Mouse (Mus musculus) lung, embryonic 15.5 days (tissue): ENCODE data around the gene Mfsd6l. TPM values are rescaled to one million over a fixed set of nuclear protein-coding genes. Genes with fewer than 3 reads are reported as not detected.

Experiments used
- ATAC-seq: fragments of 200-750 bp; cut with Nextera tagmentation; 2 replicates; pipeline ENCODE4 v1.8.0; 2017; ENCODE audit warnings: moderate number of reproducible peaks, borderline replicate concordance; ENCODE audit not compliant: low FRiP score, low TSS enrichment; ENCODE audit errors: extremely low read depth
- H3K27ac ChIP-seq: fragments of 300-500 bp; sonication (generic); 2 replicates; pipeline ENCODE4 v1.5.1; 2015; ENCODE audit warnings: moderate library complexity, mild to moderate bottlenecking, inconsistent platforms
- H3K27me3 ChIP-seq: fragments of 300-500 bp; sonication (generic); 2 replicates; pipeline ENCODE4 v1.6.1; 2015; ENCODE audit warnings: inconsistent platforms
- H3K36me3 ChIP-seq: fragments of 300-500 bp; sonication (generic); 2 replicates; pipeline ENCODE4 v1.6.1; 2015; ENCODE audit warnings: inconsistent platforms
- H3K4me1 ChIP-seq: fragments of 300-500 bp; sonication (generic); 2 replicates; pipeline ENCODE4 v1.6.1; 2015; ENCODE audit warnings: inconsistent platforms
- H3K4me2 ChIP-seq: fragments of 300-500 bp; sonication (generic); 2 replicates; pipeline ENCODE4 v1.6.1; 2015; ENCODE audit warnings: inconsistent platforms, mild to moderate bottlenecking, moderate library complexity
- H3K4me3 ChIP-seq: fragments of 300-500 bp; sonication (generic); 2 replicates; pipeline ENCODE4 v1.5.1; 2015; ENCODE audit warnings: mild to moderate bottlenecking, inconsistent platforms
- H3K9ac ChIP-seq: fragments of 300-500 bp; sonication (generic); 2 replicates; pipeline ENCODE4 v1.6.1; 2015; ENCODE audit warnings: inconsistent platforms
- H3K9me3 ChIP-seq: fragments of 300-500 bp; sonication (generic); 2 replicates; pipeline ENCODE4 v1.6.1; 2016; ENCODE audit warnings: inconsistent platforms
- WGBS: fragments of 180-500 bp; shearing (Covaris S2); methylation state at CpG from one replicate; pipeline ENCODE4 v1.1.7; 2015; 5-methylcytosine and 5-hydroxymethylcytosine counted together
- polyA plus RNA-seq: library from polyadenylated mRNA; unstranded; fragments of >200 nt; fragmentation: Nextera tagmentation; extraction: Ambion mirVana; gene quantifications from 2 replicates; pipeline ENCODE4 v1.2.1, GENCODE M21; 2015

Gene Mfsd6l
- polyA plus RNA-seq, 1 experiment from 2014 or later, result 3.1 TPM

GRCm38 (mm10) chr11:68559546-68559945 lies 3.6 kb downstream of the Mfsd6l start:
- Histone ChIP-seq H3K4me1 (peaks cover 10% of the 10 kb centered on the region; the same call in 1 of the 2 replicates), H3K4me2 (no peak overlapping the region), H3K9ac (no peak overlapping the region), H3K9me3 (no peaks in the 10 kb centered on the region), H3K27me3 (no peaks in the 10 kb centered on the region), H3K27ac (no peak overlapping the region), H3K4me3 (no peak overlapping the region), H3K36me3 (no peaks in the 10 kb centered on the region)
- ATAC-seq, result no peak
- WGBS, result 53% methylated on average over 1 of the region's 1 CpGs

- WGBS, result 72% methylated on average over 11 of the region's 11 CpGs
- Histone ChIP-seq H3K4me1 (peaks cover 4% of the 10 kb centered on the region; the same call in 1 of the 2 replicates), H3K4me3 (no peak overlapping the region), H3K4me2 (no peak overlapping the region), H3K9ac (no peak overlapping the region), H3K9me3 (no peaks in the 10 kb centered on the region), H3K27me3 (no peaks in the 10 kb centered on the region), H3K27ac (no peak overlapping the region), H3K36me3 (no peaks in the 10 kb centered on the region)
- ATAC-seq, result no peak
Observed at GRCm38 (mm10) chr11:68561957-68562950, 6.3 kb downstream of the Mfsd6l start.

GRCm38 (mm10) chr11:68564356-68565031 lies 8.5 kb downstream of the Mfsd6l start:
- Histone ChIP-seq H3K4me2 (no peak overlapping the region), H3K36me3 (no peaks in the 10 kb centered on the region), H3K4me1 (peaks cover 4% of the 10 kb centered on the region; the same call in 1 of the 2 replicates), H3K27me3 (no peaks in the 10 kb centered on the region), H3K4me3 (no peak overlapping the region), H3K9me3 (no peaks in the 10 kb centered on the region), H3K9ac (no peak overlapping the region), H3K27ac (no peak overlapping the region)
- 60% methylated on average over 13 of the region's 13 CpGs for WGBS
- ATAC-seq, result no peak

DNA sequence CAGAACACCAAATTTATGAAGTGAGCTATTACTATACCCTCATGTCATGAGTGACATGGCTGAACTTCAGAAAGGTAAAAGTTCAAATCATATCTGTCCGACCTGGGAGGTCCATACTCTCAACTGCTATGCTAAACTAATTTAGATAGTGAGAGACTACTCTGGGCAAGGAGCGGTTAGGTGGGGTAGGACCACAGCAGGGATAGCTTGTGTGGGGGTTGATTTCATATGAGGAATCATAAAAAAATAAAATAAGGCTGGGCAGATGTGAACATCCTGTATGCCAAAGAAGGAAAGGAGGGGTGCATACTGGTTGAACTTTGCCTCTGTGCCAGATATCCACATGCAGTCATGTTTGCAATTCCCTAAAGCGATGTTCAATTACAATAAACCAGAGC lies 9.0 kb downstream of the Mfsd6l start:
- H3K9me3 ChIP-seq, result no peaks in the 10 kb centered on the region
- H3K27me3 ChIP-seq, result no peaks in the 10 kb centered on the region
- ATAC-seq, result no peak
- H3K4me2 ChIP-seq, result no peak overlapping the region
- H3K27ac ChIP-seq, result no peak overlapping the region
- WGBS, result 77% methylated on average over 3 of the region's 3 CpGs
- H3K4me3 ChIP-seq, result no peak overlapping the region
- H3K4me1 ChIP-seq, result peaks cover 4% of the 10 kb centered on the region; the same call in 1 of the 2 replicates
- H3K36me3 ChIP-seq, result no peaks in the 10 kb centered on the region
- no peak overlapping the region for H3K9ac ChIP-seq

DNA sequence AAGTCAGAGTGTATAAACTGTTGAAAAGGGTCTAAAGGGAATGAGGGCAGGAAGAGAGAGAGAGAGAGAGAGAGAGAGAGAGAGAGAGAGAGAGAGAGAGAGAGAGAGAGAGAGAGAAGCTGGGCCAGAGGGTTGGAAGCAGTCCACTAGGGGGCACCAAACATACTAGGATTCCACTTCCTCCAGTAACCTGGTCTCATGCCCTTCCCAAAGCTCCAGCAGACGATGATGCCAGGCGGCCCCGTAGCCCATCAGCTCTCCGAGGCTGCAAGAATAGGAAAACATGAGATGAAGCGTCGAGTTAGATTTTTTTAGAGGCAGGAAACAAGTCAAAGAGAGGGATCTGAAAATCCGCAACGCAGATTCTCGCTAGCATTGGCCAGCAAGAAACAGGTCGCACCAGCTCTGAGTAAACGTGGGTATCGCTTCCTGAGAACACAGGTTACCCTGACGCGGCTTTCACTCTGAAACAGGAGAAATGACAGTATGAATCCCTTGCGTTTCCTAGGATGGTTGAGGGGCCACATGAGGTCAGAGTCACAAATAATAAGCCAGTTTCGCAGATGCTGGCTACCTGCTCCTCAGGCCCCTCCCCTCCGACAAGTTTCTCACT lies 10.6 kb downstream of the Mfsd6l start:
- H3K9ac ChIP-seq, result no peak overlapping the region
- ATAC-seq, result peak; percentile 57; the same call in 1 of the 2 replicates

GRCm38 (mm10) chr11:68570861-68571260 lies 14.9 kb downstream of the Mfsd6l start:
- no peaks in the 10 kb centered on the region for H3K36me3 ChIP-seq
- no peak overlapping the region for H3K4me2 ChIP-seq
- H3K27me3 ChIP-seq, result no peaks in the 10 kb centered on the region
- no peaks in the 10 kb centered on the region for H3K9me3 ChIP-seq
- ATAC-seq, result no peak
- H3K4me3 ChIP-seq, result no peak overlapping the region
- no peak overlapping the region for H3K9ac ChIP-seq
- 65% methylated on average over 5 of the region's 5 CpGs for WGBS
- no peak overlapping the region for H3K27ac ChIP-seq
- H3K4me1 ChIP-seq, result peaks cover 11% of the 10 kb centered on the region

More for the DNA sequence above, 10.6 kb downstream of the Mfsd6l start:
- Histone ChIP-seq H3K9me3 (no peaks in the 10 kb centered on the region), H3K27me3 (no peaks in the 10 kb centered on the region), H3K4me2 (peak overlapping the region; percentile 73), H3K4me1 (peaks cover 11% of the 10 kb centered on the region), H3K36me3 (no peaks in the 10 kb centered on the region), H3K4me3 (peak overlapping the region; percentile 38), H3K27ac (no peak overlapping the region)
- 18% methylated on average over 17 of the region's 17 CpGs for WGBS

DNA sequence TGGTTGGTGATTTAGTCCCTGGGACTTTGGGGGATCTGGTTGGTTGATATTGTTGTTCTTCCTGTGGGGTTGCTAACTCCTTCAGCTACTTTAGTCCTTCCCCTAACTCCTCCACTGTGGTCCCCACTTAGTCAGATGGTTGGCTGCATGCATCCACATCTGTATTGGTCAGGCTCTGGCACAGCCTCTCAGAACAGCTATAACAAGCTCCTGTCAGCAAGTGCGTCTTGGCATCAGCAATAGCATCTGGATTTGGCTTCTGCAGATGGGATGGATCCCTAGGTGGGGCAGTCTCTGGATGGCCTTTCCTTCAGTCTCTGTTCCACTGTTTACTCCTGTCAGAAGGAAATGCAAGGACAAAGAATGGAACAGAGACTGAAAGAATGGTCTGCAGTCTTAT lies 21.1 kb downstream of the Mfsd6l start:
- Histone ChIP-seq H3K4me2 (no peak overlapping the region), H3K4me3 (no peak overlapping the region), H3K27me3 (no peaks in the 10 kb centered on the region), H3K4me1 (peaks cover 5% of the 10 kb centered on the region), H3K36me3 (no peaks in the 10 kb centered on the region), H3K27ac (no peak overlapping the region), H3K9me3 (no peaks in the 10 kb centered on the region), H3K9ac (no peak overlapping the region)
- no peak for ATAC-seq
- WGBS, result 79% methylated on average over 1 of the region's 1 CpGs

DNA sequence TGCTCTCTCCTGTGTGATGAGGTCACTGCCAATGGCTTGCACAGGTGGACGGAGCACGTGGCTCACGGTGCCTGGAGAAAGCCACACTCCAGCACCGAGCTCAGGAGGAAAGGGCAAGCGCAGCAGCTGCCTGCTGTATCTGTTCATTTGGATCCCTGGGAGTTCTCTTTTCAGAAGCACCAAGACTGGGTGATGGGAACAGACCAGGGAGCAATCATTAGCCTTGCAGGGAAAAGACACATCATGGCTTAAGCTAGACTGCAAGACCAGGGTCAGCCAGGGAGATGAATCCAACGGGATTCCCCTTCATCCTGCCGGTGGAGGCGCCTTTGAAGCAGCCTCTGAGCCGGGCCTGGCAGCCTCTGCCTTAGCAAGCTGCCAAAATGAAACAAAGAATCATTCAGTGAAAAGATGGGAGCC lies 23.5 kb downstream of the Mfsd6l start:
- Histone ChIP-seq H3K4me3 (no peak overlapping the region), H3K4me1 (peaks cover 5% of the 10 kb centered on the region), H3K9ac (0 out of 2 replicates have a peak overlapping the region, but pooled peaks have one; percentile 11), H3K9me3 (no peaks in the 10 kb centered on the region), H3K27me3 (no peaks in the 10 kb centered on the region), H3K36me3 (no peaks in the 10 kb centered on the region), H3K27ac (peak overlapping the region; percentile 3; the same call in 1 of the 2 replicates), H3K4me2 (no peak overlapping the region)
- 29% methylated on average over 9 of the region's 9 CpGs for WGBS
- ATAC-seq, result no peak; the same call in 1 of the 2 replicates

- 67% methylated on average over 6 of the region's 6 CpGs for WGBS
- no peak overlapping the region for H3K4me2 ChIP-seq
- H3K27me3 ChIP-seq, result no peaks in the 10 kb centered on the region
- H3K4me3 ChIP-seq, result no peak overlapping the region
- peaks cover 5% of the 10 kb centered on the region for H3K4me1 ChIP-seq
- ATAC-seq, result no peak
- no peaks in the 10 kb centered on the region for H3K36me3 ChIP-seq
- H3K9ac ChIP-seq, result no peak overlapping the region
- no peaks in the 10 kb centered on the region for H3K9me3 ChIP-seq
- H3K27ac ChIP-seq, result no peak overlapping the region
Observed at GRCm38 (mm10) chr11:68580566-68580965, 24.6 kb downstream of the Mfsd6l start.

DNA sequence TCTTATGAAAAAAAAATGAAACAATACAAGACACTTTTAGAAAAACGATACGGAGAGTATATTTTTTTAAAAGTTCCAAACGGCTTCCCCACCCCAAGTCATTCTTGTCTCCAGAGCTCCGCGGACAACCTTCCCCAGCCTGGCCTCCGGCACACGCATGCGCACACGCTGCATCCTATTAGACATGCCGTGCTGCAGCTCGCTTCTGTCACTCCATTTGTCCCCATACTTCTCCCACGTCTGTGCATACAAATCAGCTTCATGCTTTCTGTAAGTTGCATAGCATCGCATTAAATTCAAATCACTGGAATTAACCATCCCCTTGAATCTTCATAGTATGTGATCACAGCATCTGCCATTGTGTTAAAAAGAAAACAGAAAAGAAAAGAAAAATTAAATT lies 27.2 kb downstream of the Mfsd6l start:
- Histone ChIP-seq H3K27me3 (no peaks in the 10 kb centered on the region), H3K4me1 (peaks cover 5% of the 10 kb centered on the region), H3K36me3 (no peaks in the 10 kb centered on the region), H3K27ac (no peak overlapping the region), H3K4me2 (no peak overlapping the region), H3K4me3 (no peak overlapping the region), H3K9me3 (no peaks in the 10 kb centered on the region), H3K9ac (no peak overlapping the region)
- no peak for ATAC-seq
- 71% methylated on average over 13 of the region's 13 CpGs for WGBS

DNA sequence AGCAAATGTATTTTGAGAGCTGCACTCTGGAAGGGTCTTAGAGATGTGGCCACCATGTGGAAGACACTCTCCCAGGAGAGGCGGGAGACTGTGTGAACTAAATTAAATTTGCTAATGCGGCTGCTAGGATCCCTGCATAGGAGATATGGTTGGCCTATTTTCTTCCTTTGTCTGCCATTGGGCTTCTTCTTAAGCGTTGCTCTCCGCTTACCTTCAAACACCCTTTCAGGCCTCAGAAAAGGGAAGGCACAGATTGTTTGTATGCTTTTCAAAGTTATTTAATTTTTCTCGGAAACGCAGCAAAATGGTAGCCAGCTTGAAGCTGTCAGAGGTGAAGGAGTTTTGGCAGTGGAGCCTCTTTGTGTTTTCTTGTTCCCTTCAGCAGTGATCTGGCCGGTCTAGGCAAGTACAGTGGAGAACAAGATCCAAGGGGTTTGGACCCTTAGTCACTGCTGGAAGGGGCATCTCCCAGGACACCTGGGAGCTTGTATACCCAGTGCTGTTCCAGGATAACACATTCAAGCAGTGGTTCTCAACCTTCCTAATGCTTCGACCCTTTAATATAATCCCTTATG lies 28.0 kb downstream of the Mfsd6l start:
- no peak for ATAC-seq
- WGBS, result 56% methylated on average over 8 of the region's 8 CpGs
- Histone ChIP-seq H3K4me3 (no peak overlapping the region), H3K9ac (no peak overlapping the region), H3K9me3 (no peaks in the 10 kb centered on the region), H3K27ac (0 out of 2 replicates have a peak overlapping the region, but pooled peaks have one; percentile 18), H3K4me2 (no peak overlapping the region), H3K4me1 (peaks cover 5% of the 10 kb centered on the region), H3K27me3 (no peaks in the 10 kb centered on the region), H3K36me3 (no peaks in the 10 kb centered on the region)
